Mouse (Mus musculus): ENCODE results near the gene Pih1d1. TPM values are rescaled to one million over a fixed set of nuclear protein-coding genes. Genes with fewer than 3 reads are reported as not detected.
"Not testable (repeated sequence)": the region's sequence is repeated elsewhere in the genome, so short reads cannot be mapped to it uniquely, and the experiment has no call there.

The Pih1d1 gene
- polyA plus RNA-seq, 1 experiment from 2014 or later: 87.1 TPM

DNA sequence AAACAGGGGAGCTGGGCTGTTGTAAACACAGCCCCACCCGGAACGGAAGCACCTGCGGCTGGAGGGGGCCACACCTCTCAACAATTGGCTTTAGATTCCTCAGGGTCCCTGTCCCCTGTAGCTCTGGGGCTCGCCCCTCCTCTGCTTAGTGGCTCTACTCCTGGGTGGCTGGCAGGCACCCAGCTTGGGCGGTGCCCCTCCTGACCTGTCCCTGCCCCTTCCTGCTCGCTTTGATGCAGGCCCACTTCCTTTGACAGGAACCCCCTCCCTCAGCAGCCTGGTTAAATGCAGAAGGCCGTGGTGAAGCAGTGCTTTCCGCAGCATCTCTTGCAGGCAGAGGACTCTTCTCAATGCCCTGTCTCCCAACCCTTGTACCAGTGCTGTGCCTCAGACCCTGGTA lies 32.7 kb upstream of the Pih1d1 start:
- Histone ChIP-seq H3K27ac (no peak overlapping the region), H3K9me3 (no peaks in the 10 kb centered on the region), H3K36me3 (replicated peaks) (peaks cover 52% of the 10 kb centered on the region), H3K4me1 (peaks cover 32% of the 10 kb centered on the region), H3K4me3 (no peak overlapping the region), H3K27me3 (replicated peaks) (no peaks in the 10 kb centered on the region), H3K4me2 (no peak overlapping the region), H3K9ac (no peak overlapping the region)
- ATAC-seq (replicated peaks): no peak
- 64% methylated on average over 8 of the region's 8 CpGs for WGBS

DNA sequence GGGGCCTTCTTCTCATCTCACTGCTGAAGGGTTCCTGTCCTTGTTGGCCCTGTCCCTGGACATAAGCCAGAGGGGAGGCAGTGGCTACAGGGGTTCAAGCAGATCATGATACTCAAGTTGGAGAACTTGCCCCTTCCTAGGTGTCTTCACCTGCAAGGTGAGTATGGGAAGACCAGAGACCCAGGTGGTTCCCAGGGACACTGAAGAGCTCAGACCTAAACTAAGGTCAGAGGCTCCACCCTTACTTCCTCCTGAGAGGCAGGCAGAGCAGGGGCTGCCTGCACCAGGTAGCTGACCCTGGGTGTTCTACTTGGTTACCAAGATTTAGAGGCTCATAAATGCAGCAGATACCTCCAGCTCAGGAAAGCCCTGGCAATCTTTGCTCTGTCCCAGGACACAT lies 32.1 kb upstream of the Pih1d1 start:
- Histone ChIP-seq H3K9me3 (no peaks in the 10 kb centered on the region), H3K36me3 (replicated peaks) (peaks cover 57% of the 10 kb centered on the region), H3K4me3 (no peak overlapping the region), H3K4me1 (peaks cover 37% of the 10 kb centered on the region), H3K27ac (no peak overlapping the region), H3K27me3 (replicated peaks) (no peaks in the 10 kb centered on the region), H3K9ac (no peak overlapping the region), H3K4me2 (no peak overlapping the region)
- ATAC-seq (replicated peaks): no peak

DNA sequence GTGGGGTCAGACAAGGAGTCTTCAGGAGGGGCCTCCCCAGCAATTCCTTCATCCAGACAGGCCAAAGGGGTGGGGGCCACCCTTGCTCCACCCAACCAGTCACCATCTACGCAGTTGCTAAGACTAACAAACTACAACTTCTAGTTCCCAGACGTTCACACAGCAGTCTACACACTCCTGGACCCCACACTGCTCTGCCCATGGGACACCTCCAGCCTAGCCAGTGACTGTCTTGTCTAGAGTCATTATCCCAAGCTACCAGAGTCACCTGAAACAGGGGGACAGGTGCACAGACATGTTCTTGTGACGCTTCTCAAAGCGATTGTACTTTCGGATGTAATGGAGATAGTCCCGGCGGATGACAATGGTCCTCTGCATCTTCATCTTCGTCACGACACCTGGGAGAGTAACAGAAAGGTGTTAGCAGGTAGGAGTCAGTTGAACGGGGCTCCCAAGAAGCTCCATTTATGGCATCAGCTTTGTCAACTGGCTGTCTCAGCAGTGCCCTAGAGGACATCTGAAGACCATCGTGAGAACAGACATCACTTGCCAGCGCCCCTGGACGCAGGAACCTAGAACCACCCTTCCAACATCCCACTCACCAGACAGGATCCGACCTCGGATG lies 31.4 kb upstream of the Pih1d1 start:
- Histone ChIP-seq H3K4me2 (peak overlapping the region; percentile 85), H3K4me1 (peaks cover 44% of the 10 kb centered on the region), H3K9ac (peak overlapping the region; percentile 96), H3K36me3 (replicated peaks) (peaks cover 61% of the 10 kb centered on the region), H3K4me3 (peak overlapping the region; percentile 95), H3K27me3 (replicated peaks) (no peaks in the 10 kb centered on the region), H3K9me3 (no peaks in the 10 kb centered on the region), H3K27ac (no peak overlapping the region)
- ATAC-seq (replicated peaks): no peak
- WGBS: 86% methylated on average over 15 of the region's 15 CpGs

DNA sequence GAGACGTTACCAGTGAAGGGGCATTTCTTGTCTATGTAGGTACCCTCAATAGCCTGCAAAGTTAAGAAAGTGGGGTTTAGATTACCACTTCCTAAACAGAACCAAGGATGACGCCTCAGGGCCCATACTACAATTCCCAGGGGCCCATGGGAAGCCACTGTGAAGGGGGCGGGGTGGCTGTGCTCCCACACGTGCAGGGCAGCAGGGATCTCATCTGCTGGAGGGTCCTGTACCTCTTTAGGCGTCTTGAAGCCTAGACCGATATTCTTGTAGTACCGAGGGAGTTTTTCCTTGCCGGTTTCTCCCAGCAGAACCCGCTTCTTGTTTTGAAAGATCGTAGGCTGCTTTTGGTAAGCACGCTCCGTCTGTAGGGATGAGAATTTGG lies 30.9 kb upstream of the Pih1d1 start:
- peaks cover 46% of the 10 kb centered on the region for H3K4me1 ChIP-seq

DNA sequence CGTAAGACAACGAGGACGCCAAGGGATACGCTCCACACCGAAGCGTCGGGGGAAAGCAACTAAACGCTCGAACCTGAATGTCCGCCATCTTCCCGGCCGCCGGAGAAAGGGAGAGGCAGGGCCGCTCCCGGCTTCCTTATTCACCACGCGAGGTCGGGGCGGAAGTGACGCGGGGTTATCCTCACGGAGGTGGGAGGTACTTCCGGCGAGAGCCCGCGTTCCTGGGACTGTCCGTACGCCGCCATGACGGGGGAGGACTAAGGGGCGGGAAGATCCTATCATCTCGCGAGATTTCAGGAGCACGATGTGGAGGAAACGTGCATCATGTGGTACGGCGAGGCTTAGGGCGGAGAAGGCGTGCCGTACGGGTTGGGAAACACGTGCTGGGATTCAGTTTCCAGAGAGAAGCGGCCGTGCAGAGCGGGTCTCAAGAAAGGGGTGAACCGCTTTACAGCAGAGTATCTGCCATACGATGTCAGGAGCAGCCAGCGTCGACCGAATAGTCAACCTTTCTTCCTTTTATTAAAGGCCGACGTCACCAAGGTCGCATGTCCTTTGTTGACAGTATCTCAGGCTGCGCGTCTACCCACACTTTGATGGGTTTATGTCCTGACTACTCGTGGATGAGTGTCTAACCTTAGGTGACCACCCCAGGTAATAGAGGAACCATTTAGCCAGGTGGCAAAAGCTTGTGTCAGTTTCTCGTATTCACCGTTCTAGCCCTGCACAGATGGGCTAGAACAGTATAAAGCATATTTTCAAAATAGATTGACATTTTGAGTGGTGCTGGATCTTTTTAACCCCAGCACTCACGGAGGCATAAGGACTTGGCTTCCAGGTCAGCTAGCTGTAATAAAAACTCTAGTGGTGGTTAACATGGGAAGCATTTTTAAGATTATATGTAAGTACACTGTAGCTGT lies 29.6 kb upstream of the Pih1d1 start, which contains the start of gene Rps11:
Gene Rps11 (minus strand): TSS at position 216 of the 920 bp plus-strand sequence.
- Histone ChIP-seq H3K27ac (peak within 1 kb of the TSS; percentile 90), H3K36me3 (replicated peaks) (peaks cover 51% of the 10 kb centered on the region), H3K9ac (peak within 1 kb of the TSS; percentile 96), H3K4me2 (peak within 1 kb of the TSS; percentile 85), H3K4me3 (peak within 1 kb of the TSS; percentile 95), H3K9me3 (no peaks in the 10 kb centered on the region), H3K27me3 (replicated peaks) (no peaks in the 10 kb centered on the region), H3K4me1 (peaks cover 51% of the 10 kb centered on the region)
- WGBS: 1% methylated on average over 59 of the region's 59 CpGs
- peak; percentile 87 for ATAC-seq (replicated peaks)

More for the DNA sequence above, 30.9 kb upstream of the Pih1d1 start:
- ATAC-seq (replicated peaks): no peak
- Histone ChIP-seq H3K27me3 (replicated peaks) (no peaks in the 10 kb centered on the region), H3K27ac (peak overlapping the region; percentile 90; the same call in 1 of the 2 replicates), H3K4me2 (peak overlapping the region; percentile 85), H3K9ac (peak overlapping the region; percentile 96), H3K36me3 (replicated peaks) (peaks cover 59% of the 10 kb centered on the region), H3K9me3 (no peaks in the 10 kb centered on the region), H3K4me3 (peak overlapping the region; percentile 95)
- WGBS: 21% methylated on average over 12 of the region's 12 CpGs

DNA sequence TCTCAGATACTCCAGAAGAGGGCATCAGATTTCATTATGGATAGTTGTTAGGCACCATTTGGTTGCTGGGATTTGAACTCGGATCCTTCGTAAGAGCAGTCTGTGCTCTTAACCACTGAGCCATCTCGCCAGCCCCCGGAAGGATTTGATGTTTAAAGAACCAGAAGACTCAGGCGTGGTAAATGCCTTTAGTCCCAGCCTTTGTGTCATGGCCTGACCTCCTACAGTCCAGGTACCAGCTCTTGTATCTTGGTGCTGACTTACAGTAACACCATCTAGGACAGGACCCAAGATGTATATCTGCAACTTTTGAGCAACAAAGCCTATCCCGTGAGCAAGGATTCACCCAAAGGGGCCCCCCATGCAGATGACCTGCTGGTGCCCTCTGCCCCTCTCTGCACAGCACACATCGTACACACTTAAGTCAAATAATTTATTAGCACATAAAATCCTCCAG lies 28.9 kb upstream of the Pih1d1 start:
- 20% methylated on average over 7 of the region's 7 CpGs for WGBS
- no peaks in the 10 kb centered on the region for H3K9me3 ChIP-seq
- H3K27me3 ChIP-seq (replicated peaks): no peaks in the 10 kb centered on the region
- H3K27ac ChIP-seq: peak overlapping the region; percentile 90
- peaks cover 44% of the 10 kb centered on the region for H3K36me3 ChIP-seq (replicated peaks)
- ATAC-seq (replicated peaks): no peak
- peaks cover 54% of the 10 kb centered on the region for H3K4me1 ChIP-seq
- H3K4me3 ChIP-seq: peak overlapping the region; percentile 95; the same call in 1 of the 2 replicates
- H3K9ac ChIP-seq: no peak overlapping the region
- peak overlapping the region; percentile 52; the same call in 1 of the 2 replicates for H3K4me2 ChIP-seq

DNA sequence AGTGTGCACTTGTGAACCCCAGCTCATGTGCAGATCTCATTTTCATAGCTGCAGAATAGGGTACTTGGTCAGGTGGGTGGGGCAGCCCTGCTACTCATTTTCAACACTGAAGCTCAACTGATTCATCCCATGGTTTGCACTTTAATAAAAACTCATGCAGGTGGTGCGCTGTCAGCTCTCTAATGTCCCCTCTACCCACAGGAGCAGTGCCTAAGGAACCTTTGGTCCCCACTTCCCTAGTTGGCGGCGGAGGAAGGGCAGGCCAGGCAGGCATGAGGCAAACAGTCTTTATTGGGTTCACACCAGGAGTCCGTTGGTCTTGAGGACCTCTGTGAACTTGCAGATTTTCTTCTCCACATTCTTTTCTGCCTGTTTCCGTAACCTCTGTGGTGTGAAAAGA lies 28.5 kb upstream of the Pih1d1 start:
- not testable (repeated sequence) for H3K9me3 ChIP-seq; ATAC-seq (replicated peaks); H3K27me3 ChIP-seq (replicated peaks); H3K4me3 ChIP-seq; H3K4me2 ChIP-seq; H3K9ac ChIP-seq
- Histone ChIP-seq H3K4me1 (peaks cover 54% of the 10 kb centered on the region), H3K27ac (peak overlapping the region; percentile 90; the same call in 1 of the 2 replicates), H3K36me3 (replicated peaks) (peaks cover 39% of the 10 kb centered on the region)
- 60% methylated on average over 5 of the region's 5 CpGs for WGBS

DNA sequence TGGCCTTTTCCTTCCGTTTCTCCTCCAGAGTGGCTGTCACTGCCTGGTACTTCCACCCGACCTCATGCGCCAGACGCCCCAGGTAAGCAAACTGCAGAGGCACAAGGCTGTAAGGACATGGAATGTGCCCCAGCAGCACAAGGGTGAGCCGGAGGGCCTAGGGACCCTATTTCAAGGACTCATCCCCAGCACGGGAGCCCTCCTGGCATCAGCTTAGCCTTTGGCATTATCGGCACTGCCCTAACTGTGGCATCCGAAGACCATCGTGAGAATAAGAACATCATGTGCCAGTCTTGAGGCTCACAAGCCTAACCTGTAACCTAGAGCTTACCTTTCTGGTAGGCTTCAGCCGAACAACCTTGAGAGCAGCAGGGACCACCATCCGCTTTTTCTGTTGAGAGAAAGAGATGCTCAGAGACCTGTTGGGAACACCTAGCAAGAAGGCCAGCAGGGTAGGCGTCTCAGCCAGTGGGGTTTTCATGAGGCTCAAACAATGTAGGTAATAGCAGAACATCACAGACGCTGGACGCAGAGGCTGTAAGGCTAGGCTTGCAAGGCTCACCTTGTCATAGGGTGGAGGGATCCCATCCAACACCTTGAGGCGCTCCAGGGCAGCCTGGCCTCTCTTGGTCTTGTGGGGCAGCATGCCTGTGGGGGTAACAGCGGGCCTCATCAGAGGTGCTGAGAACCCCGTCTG lies 27.8 kb upstream of the Pih1d1 start:
- Histone ChIP-seq H3K9me3 (no peaks in the 10 kb centered on the region), H3K36me3 (replicated peaks) (peaks cover 32% of the 10 kb centered on the region), H3K4me2 (peak overlapping the region; percentile 83), H3K9ac (peak overlapping the region; percentile 92), H3K4me3 (no peak overlapping the region), H3K27me3 (replicated peaks) (no peaks in the 10 kb centered on the region), H3K4me1 (peaks cover 54% of the 10 kb centered on the region), H3K27ac (peak overlapping the region; percentile 27)
- ATAC-seq (replicated peaks): no peak
- WGBS: 82% methylated on average over 17 of the region's 17 CpGs

DNA sequence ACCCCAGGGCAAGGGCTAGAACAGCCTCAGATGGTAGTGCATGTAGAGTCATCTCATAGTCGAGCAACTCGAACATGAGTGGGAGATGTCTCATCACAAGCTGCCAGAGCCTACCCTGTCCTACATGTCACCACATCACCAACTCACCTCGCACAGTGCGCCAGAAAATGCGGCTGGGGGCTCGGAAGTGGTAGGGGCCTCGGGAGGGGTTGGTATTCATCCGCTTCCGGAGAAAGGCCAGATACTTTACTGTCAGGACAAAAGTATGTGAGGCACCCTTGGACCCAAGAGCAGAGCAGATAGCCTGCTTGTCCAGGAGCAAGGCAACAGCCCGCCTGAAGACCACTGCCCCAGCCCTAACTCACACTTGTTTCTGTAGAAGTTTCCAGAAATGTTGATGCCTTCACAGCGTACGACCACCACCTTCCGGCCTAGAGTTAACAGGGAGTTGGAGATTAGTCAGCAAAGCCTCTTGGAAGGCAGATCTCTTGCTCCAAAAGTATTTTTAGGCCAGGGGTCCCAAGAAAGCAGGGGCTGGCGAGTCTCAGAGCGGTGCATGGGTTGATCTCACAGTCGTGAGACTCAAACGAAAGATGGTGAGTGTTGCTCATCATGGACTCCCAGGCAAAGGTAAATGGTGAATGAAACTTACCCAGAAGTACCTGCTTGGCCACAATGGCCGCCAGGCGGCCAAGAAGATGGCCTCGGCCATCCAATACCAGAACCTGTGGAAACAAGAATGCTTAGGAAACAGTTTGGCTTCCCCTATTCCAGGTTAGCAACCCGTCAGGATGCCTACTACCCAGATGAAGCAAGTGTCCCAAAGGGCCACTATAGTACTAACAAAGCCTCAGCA lies 27.0 kb upstream of the Pih1d1 start:
- Histone ChIP-seq H3K4me2 (peak overlapping the region; percentile 83), H3K4me1 (peaks cover 53% of the 10 kb centered on the region), H3K4me3 (peak overlapping the region; percentile 66), H3K9ac (peak overlapping the region; percentile 92), H3K9me3 (no peaks in the 10 kb centered on the region), H3K27ac (peak overlapping the region; percentile 81), H3K36me3 (replicated peaks) (peaks cover 25% of the 10 kb centered on the region), H3K27me3 (replicated peaks) (no peaks in the 10 kb centered on the region)
- 47% methylated on average over 21 of the region's 21 CpGs for WGBS
- no peak for ATAC-seq (replicated peaks)

DNA sequence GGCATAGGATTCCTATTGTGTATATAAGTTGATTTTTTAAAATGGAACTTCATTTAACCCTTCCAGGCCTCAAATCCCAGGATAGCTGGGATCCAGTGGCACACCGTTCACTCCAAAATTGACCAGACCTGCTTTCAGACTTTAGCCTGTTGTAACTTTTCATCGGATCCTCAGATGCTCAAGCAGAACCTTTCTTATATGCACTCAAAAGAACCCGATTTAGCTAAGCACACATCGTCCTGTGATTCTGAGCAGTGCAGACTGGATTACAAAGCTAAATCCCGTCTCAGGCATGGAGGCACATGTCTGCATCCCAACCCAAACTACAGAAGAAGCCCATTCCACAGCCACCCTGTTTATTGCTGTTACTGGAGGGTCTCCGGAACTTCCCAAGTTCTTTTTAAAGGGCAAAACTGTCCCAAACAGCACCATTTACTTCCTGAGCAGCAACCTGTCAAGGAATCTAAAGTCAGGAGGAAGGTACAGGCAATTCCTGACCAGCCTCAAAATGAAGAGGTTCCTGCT lies 26.3 kb upstream of the Pih1d1 start:
- Histone ChIP-seq H3K27me3 (replicated peaks) (no peaks in the 10 kb centered on the region), H3K4me1 (peaks cover 47% of the 10 kb centered on the region), H3K36me3 (replicated peaks) (peaks cover 23% of the 10 kb centered on the region), H3K9ac (peak overlapping the region; percentile 92), H3K27ac (peak overlapping the region; percentile 81), H3K9me3 (no peaks in the 10 kb centered on the region), H3K4me2 (peak overlapping the region; percentile 83), H3K4me3 (peak overlapping the region; percentile 66)
- WGBS: 2% methylated on average over 6 of the region's 6 CpGs
- no peak for ATAC-seq (replicated peaks)

DNA sequence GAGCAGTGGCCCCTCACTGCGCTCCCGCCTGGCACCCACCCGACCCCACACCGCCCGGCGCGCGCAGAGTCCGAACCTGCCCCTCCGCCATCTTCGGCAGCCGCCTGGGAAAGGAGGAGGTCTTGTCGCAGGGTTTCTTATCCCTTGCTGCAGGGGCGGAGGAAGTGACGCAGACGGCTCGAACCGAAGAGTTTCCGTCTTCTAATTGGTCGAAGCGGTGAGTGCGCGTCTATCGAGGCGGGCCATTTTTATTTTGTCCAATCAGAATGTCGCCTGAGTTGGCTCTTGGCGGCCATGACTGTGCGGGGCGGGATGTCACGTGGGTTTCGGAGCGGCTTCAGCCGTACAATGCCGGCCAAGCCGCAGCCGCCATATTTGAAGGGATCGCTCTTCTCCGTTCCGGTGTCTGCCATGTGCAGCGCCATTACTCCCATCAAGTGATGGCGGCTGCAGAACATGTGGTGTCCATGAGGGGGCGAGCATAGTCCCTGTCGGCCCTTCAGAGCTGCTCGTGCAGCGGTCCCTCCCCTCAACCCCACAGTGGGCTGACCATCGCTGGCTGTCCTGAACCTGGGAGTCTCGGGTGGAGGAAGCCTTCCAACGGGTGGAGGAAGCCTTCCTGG lies 25.4 kb upstream of the Pih1d1 start, which contains the start of gene Rpl13a:
Gene Rpl13a (minus strand): TSS at position 138 of the 623 bp plus-strand sequence.
- H3K4me3 ChIP-seq: peak within 1 kb of the TSS; percentile 66
- peak within 1 kb of the TSS; percentile 93 for H3K27ac ChIP-seq
- no peaks in the 10 kb centered on the region for H3K27me3 ChIP-seq (replicated peaks)
- peak within 1 kb of the TSS; percentile 83 for H3K4me2 ChIP-seq
- under 1% methylated on average over 48 of the region's 48 CpGs for WGBS
- peak within 1 kb of the TSS; percentile 92 for H3K9ac ChIP-seq
- H3K4me1 ChIP-seq: peaks cover 39% of the 10 kb centered on the region
- H3K36me3 ChIP-seq (replicated peaks): peaks cover 23% of the 10 kb centered on the region
- ATAC-seq (replicated peaks): peak; percentile 94
- H3K9me3 ChIP-seq: no peaks in the 10 kb centered on the region
